Mouse (Mus musculus): ENCODE measurements at regions not wholly inside any gene's neighbourhood (a gene's known extent, or its start where the extent isn't known, plus 50 kb on each side); places are given as distances from the start of the nearest gene placed in this dataset.

GRCm38 (mm10) chr12:39086285-39086684 is 307.1 kb downstream of the Etv1 start:
- DNase-seq = no peak

- no peak for DNase-seq
Observed at GRCm38 (mm10) chr12:39094638-39095230, 315.6 kb downstream of the Etv1 start.

GRCm38 (mm10) chr12:39123391-39124095 is 344.4 kb downstream of the Etv1 start:
- no peak for DNase-seq

GRCm38 (mm10) chr12:39154689-39155088 is 375.5 kb downstream of the Etv1 start:
- DNase-seq = no peak

- DNase-seq = no peak
Observed at GRCm38 (mm10) chr12:39176958-39177357, 397.8 kb downstream of the Etv1 start.

GRCm38 (mm10) chr12:39224073-39224472 is 444.9 kb downstream of the Etv1 start:
- no peak for DNase-seq

- no peak for DNase-seq
Observed at GRCm38 (mm10) chr12:39256605-39257004, 477.4 kb downstream of the Etv1 start.

GRCm38 (mm10) chr12:39257571-39257970 is 478.4 kb downstream of the Etv1 start:
- DNase-seq = no peak

GRCm38 (mm10) chr12:39289676-39290075 is 510.5 kb downstream of the Etv1 start:
- no peak for DNase-seq

GRCm38 (mm10) chr12:39301351-39302212 is 522.4 kb downstream of the Etv1 start:
- no peak for DNase-seq

- DNase-seq = no peak
Observed at GRCm38 (mm10) chr12:39302213-39302591, 523.0 kb downstream of the Etv1 start.

- DNase-seq = no peak
Observed at GRCm38 (mm10) chr12:39307746-39308145, 528.6 kb downstream of the Etv1 start.

- DNase-seq = no peak
Observed at GRCm38 (mm10) chr12:39309905-39310304, 530.7 kb downstream of the Etv1 start.

- DNase-seq = no peak
Observed at GRCm38 (mm10) chr12:39317229-39317628, 538.0 kb downstream of the Etv1 start.

- DNase-seq = no peak
Observed at GRCm38 (mm10) chr12:39321453-39321852, 542.3 kb downstream of the Etv1 start.

- DNase-seq = no peak
Observed at GRCm38 (mm10) chr12:39326157-39326556, 547.0 kb downstream of the Etv1 start.

GRCm38 (mm10) chr12:39326668-39327299 is 547.6 kb downstream of the Etv1 start:
- DNase-seq = no peak

GRCm38 (mm10) chr12:39328377-39328776 is 549.2 kb downstream of the Etv1 start:
- no peak for DNase-seq

GRCm38 (mm10) chr12:39339101-39339538 is 559.9 kb downstream of the Etv1 start:
- DNase-seq = no peak

- no peak for DNase-seq
Observed at GRCm38 (mm10) chr12:39341751-39342271, 562.6 kb downstream of the Etv1 start.

GRCm38 (mm10) chr12:39342327-39342726 is 563.1 kb downstream of the Etv1 start:
- DNase-seq = no peak

- DNase-seq = no peak
Observed at GRCm38 (mm10) chr12:39371480-39372245, 592.5 kb downstream of the Etv1 start.
